Mouse (Mus musculus) brain, embryonic 14.5 days (tissue): Measurements from ENCODE around the gene Sim2.

Source experiments
- CTCF ChIP-seq: fragments of 200-500 bp; IDR thresholded peaks from 2 replicates; pipeline ENCODE4 v1.5.1; 2012; ENCODE audit warnings: inconsistent platforms, mild to moderate bottlenecking, moderate library complexity, borderline replicate concordance; ENCODE audit not compliant: insufficient read depth, insufficient read length; ENCODE audit errors: extremely low read depth
- POLR2A ChIP-seq: fragments of 200-500 bp; IDR thresholded peaks from 2 replicates; pipeline ENCODE4 v1.6.1; 2012; ENCODE audit warnings: mild to moderate bottlenecking, inconsistent platforms, borderline replicate concordance; ENCODE audit not compliant: poor library complexity, insufficient read depth, insufficient read length, severe bottlenecking; ENCODE audit errors: extremely low read depth

GRCm38 (mm10) chr16:94064211-94064610, 20.5 kb upstream of the Sim2 start:
- TF ChIP-seq CTCF: no peak
- no peak for TF ChIP-seq POLR2A
